Mouse (Mus musculus) heart, adult 10 weeks (tissue): ENCODE data around the gene Uhrf2. TPM values are rescaled to one million over a fixed set of nuclear protein-coding genes. Genes with fewer than 3 reads are reported as not detected.

Experiments
- polyA plus RNA-seq: library from polyadenylated mRNA; stranded (reverse); fragments of 350-450 nt; fragmentation: Illumina TruSeq; extraction: RNeasy Lipid Tissue Mini Kit (QIAGEN cat#74804); gene quantifications from one replicate; pipeline ENCODE4 v1.2.3, GENCODE M21; 2014; ENCODE audit warnings: low read depth, low replicate concordance

Gene Uhrf2
- polyA plus RNA-seq = 26.0 TPM

GRCm38 (mm10) chr19:30029894-30030635 is at the start of gene Uhrf2:
Gene Uhrf2, plus strand, starts transcription at chr19:30030513.

GRCm38 (mm10) chr19:30003621-30004020 is 26.7 kb upstream of the Uhrf2 start, which contains the start of gene Trpd52l3:
Gene Trpd52l3, plus strand, starts transcription at chr19:30003790.

Other genes starting within 250 kb of the Uhrf2 start
- 11.9 TPM for gene 9930021J03Rik, start 224.5 kb upstream of the Uhrf2 start, polyA plus RNA-seq
- 12.5 TPM for gene Ranbp6, start 217.5 kb upstream of the Uhrf2 start, polyA plus RNA-seq
- gene Il33, start 105.4 kb upstream of the Uhrf2 start, polyA plus RNA-seq = 4.8 TPM
- gene Trpd52l3, start 26.7 kb upstream of the Uhrf2 start, polyA plus RNA-seq = not detected
- 0.24 TPM for gene Gldc, start 144.9 kb downstream of the Uhrf2 start, polyA plus RNA-seq
- 0.73 TPM for gene Mbl2, start 202.4 kb downstream of the Uhrf2 start, polyA plus RNA-seq